Mouse (Mus musculus) monocyte, adult 5-6 weeks (primary cell): Measurements from ENCODE around the gene Gm3642. TPM values are rescaled to one million over a fixed set of nuclear protein-coding genes. Genes with fewer than 3 reads are reported as not detected.
"Not testable (repeated sequence)": the region's sequence is repeated elsewhere in the genome, so short reads cannot be mapped to it uniquely, and the experiment has no call there.

Experiments
- ATAC-seq: fragments of 153-309, 156-312 bp; replicated peaks from 2 replicates; pipeline ENCODE4 v1.8.0; 2017; ENCODE audit warnings: mild to moderate bottlenecking; ENCODE audit not compliant: low TSS enrichment, insufficient number of reproducible peaks, severe bottlenecking, poor library complexity, low FRiP score
- total RNA-seq: library from RNA; stranded (forward); fragments of 200-1000, 200-491, 200-594 nt; gene quantifications from 3 replicates; pipeline ENCODE4 v1.2.3, GENCODE M21; 2017

Gm3642 gene
- not detected in 3 replicates for total RNA-seq

DNA sequence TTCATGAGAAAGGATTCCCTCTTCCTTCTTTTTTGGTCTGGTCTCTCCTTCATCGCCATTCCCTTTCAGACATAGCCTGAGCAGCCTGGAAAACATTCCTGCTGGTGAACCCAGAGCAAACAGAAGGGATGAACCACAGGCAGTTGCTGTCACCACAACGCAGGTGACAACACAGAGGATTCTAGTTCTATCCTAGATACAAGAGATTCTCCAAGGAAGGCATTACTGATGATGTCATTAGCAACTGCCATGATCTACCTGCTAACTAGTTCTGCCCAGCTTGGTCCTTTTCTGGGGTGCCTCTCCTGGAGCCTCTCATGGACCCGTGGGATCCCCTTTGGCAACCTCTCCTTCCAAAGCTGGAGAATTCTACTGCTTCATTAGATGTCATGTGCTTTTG, at the start of gene Gm3642:
Gm3642 (minus strand) TSS at position 101 of the 400 bp plus-strand sequence.
- not testable (repeated sequence) for ATAC-seq

DNA sequence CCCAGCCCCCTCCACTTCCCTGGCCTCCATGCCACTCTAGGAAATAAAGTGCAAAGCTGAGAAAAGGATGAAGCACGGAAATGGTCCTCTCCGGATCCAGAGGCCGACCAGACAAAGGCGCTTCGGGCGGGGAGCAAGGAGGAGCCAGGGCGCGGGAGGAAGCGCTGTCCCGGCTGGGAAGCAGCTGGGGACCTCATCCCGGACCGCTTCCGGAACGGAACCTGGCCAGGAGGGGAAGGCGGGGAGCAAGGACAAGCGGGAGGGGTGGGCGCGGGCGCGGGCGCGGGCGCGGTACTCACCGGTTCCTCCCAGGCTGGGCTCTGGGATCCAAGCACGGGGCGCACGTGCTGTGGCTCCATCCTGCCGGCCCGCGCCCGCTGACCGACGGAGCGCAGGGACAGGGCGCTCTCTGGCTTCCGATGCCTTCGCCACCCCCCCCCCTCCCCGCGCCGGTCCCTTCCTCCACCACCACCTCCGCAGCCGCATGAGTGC, 49.5 kb upstream of the Gm3642 start, which contains the start of gene Gm3667:
Gm3667 (minus strand) TSS at position 442 of the 492 bp plus-strand sequence.
- ATAC-seq: not testable (repeated sequence)

DNA sequence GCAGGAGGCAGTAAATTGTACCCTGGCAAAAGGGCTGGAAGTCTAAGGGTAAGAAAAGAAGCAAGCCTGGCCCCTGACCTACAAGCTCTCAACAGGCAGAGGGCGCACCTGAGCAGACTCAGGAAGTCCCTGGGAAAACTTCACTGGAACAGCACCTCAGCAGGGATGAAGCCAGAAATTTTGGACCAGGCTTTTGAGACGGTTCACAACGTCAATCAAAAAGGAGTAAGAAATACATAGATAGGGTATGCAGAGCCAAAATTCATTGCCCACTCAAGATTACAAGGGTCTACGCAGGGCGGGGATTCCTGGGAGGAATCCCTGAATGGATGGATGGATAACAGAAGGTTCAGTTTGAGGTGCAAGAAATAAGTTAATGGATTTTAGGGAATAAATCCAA, 48.7 kb upstream of the Gm3642 start:
- not testable (repeated sequence) for ATAC-seq

- not testable (repeated sequence) for ATAC-seq
Observed at GRCm38 (mm10) chr14:6823297-6823696, 16.8 kb downstream of the Gm3642 start.

Other genes starting within 250 kb of the Gm3642 start
- not detected in 3 replicates for gene Gm3629, start 249.7 kb downstream of the Gm3642 start, total RNA-seq
- not detected in 3 replicates for gene Gm3460, start 217.9 kb downstream of the Gm3642 start, total RNA-seq
- gene Gm10251, start 156.1 kb downstream of the Gm3642 start, total RNA-seq: not detected in 3 replicates
- not detected in 3 replicates for gene Gm8050, start 120.1 kb downstream of the Gm3642 start, total RNA-seq
- 0.78 to 1.1 TPM in 2 of 3 replicates, not detected in the other for gene Gm3636, start 98.0 kb downstream of the Gm3642 start, total RNA-seq
- gene Gm8362, start 65.9 kb downstream of the Gm3642 start, total RNA-seq: not detected in 3 replicates
- not detected in 3 replicates for gene Gm3667, start 49.7 kb upstream of the Gm3642 start, total RNA-seq
- not detected in 3 replicates for gene Gm6356, start 133.5 kb upstream of the Gm3642 start, total RNA-seq
- not detected in 3 replicates for gene Gm10406, start 187.1 kb upstream of the Gm3642 start, total RNA-seq
- not detected in 3 replicates for gene Gm3685, start 204.7 kb upstream of the Gm3642 start, total RNA-seq